Mouse (Mus musculus) embryonic facial prominence, embryonic 10.5 days (tissue): Measurements from ENCODE around the gene Selenot. TPM values are rescaled to one million over a fixed set of nuclear protein-coding genes. Genes with fewer than 3 reads are reported as not detected.
"Not testable (repeated sequence)": the region's sequence is repeated elsewhere in the genome, so short reads cannot be mapped to it uniquely, and the experiment has no call there.

Experiments
- DNase-seq: peaks from one replicate; pipeline ENCODE4 v3.0.0-alpha.2; 2017; ENCODE audit warnings: low spot score
- H3K27ac ChIP-seq: fragments of 300-500 bp; sonication (generic); replicated peaks from 2 replicates; pipeline ENCODE4 v1.5.1; 2016; ENCODE audit warnings: mild to moderate bottlenecking
- H3K27me3 ChIP-seq: fragments of 300-500 bp; sonication (generic); replicated peaks from 2 replicates; pipeline ENCODE4 v1.6.1; 2016; ENCODE audit warnings: low read depth, mild to moderate bottlenecking; ENCODE audit not compliant: poor library complexity, severe bottlenecking
- H3K36me3 ChIP-seq: fragments of 300-500 bp; sonication (generic); replicated peaks from 2 replicates; pipeline ENCODE4 v1.6.1; 2016; ENCODE audit warnings: mild to moderate bottlenecking, moderate library complexity
- H3K4me1 ChIP-seq: fragments of 300-500 bp; sonication (generic); 2 replicates; pipeline ENCODE4 v1.6.1; 2016
- H3K4me3 ChIP-seq: fragments of 300-500 bp; sonication (generic); 2 replicates; pipeline ENCODE4 v1.5.1; 2016; ENCODE audit warnings: mild to moderate bottlenecking, moderate library complexity
- H3K9me3 ChIP-seq: fragments of 300-500 bp; sonication (generic); 2 replicates; pipeline ENCODE4 v1.6.1; 2016; ENCODE audit warnings: mild to moderate bottlenecking
- WGBS: fragments of 180-500 bp; shearing (Covaris S2); methylation state at CpG from one replicate; pipeline ENCODE4 v1.1.7; 2016; 5-methylcytosine and 5-hydroxymethylcytosine counted together
- polyA plus RNA-seq: library from polyadenylated mRNA; unstranded; fragments of >200 nt; fragmentation: Nextera tagmentation; extraction: Ambion mirVana; gene quantifications from 2 replicates; pipeline ENCODE4 v1.2.1, GENCODE M21; 2016

Selenot gene
- polyA plus RNA-seq, 1 experiment from 2014 or later = 13.5 TPM

DNA sequence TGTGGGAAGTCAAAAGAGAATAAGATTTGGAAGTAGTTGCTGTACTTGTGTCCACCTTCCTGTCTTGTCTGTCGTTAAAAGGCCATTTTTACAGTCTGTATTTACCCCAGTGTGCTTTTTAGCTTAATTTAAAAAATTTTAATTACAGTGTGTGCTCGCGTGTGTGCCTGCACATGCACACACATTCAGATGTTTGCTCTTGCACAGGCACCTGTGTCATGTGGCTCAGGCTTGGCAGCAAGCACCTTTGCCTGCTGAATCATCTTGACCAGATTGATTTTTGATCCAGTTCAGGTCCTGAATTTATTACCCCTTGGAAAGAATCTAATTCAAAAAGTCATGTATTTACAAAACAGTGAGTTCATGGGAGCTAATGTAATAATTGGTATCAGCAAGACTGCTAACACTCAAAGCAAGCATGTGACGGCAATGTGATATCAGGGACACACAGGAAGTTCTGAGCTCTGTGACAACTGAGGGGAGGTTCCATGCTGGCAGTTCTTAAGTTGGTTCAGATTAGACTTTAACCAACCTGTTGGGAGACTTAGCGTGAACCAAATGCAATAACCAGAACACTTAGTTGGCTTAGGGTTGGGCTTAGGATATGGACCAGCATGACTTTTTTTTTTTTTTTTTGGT is 6.5 kb downstream of the Selenot start:
- Histone ChIP-seq H3K4me1 (peaks cover 2% of the 10 kb centered on the region; the same call in 1 of the 2 replicates), H3K9me3 (no peaks in the 10 kb centered on the region), H3K4me3 (no peak overlapping the region), H3K27me3 (no peaks in the 10 kb centered on the region), H3K27ac (no peak overlapping the region), H3K36me3 (peaks cover 64% of the 10 kb centered on the region)
- no peak for DNase-seq
- 95% methylated on average over 5 of the region's 5 CpGs for WGBS

DNA sequence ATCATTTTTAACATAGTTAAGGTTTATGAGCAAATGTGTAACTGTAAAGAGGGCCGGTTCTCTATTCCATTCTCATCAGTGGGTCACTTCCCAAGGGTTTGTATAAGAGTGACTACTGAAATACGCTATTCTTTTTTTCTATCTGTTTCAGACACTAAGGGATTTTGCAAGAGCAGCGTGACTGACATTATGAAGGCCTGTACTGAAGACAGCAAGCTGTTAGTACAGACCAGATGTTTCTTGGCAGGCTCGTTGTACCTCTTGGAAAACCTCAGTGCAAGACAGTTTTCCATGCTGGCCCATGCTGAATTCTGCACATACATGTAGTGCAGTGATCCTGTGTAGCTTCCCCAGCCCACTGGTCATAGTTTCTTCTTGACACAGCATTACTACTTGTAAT is 14.1 kb downstream of the Selenot start:
- not testable (repeated sequence) for H3K4me1 ChIP-seq, H3K27me3 ChIP-seq, H3K27ac ChIP-seq, H3K9me3 ChIP-seq, H3K4me3 ChIP-seq, DNase-seq
- 94% methylated on average over 4 of the region's 4 CpGs for WGBS
- peaks cover 91% of the 10 kb centered on the region for H3K36me3 ChIP-seq

DNA sequence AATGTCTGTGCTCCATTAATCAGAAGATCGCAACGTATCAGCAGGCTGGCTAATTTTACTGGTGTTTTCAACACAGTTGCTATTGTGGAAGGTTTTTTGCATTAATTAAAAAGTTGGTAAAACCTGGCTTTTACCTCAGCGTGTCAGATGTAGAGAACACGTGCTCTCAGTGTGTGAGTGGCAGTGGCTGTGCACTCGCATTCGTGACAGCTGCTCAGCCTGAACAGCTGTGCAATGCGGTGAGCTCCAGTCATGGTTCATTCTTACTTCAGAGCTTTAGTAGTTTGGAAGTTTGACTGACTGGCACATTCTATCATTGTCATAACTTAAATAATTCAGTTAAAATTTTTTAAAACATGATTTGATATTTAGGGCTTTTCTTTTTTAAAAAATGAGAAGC is 16.2 kb downstream of the Selenot start:
- WGBS = 94% methylated on average over 7 of the region's 7 CpGs
- H3K9me3 ChIP-seq, H3K4me3 ChIP-seq, H3K27me3 ChIP-seq, H3K27ac ChIP-seq, DNase-seq, H3K4me1 ChIP-seq: not testable (repeated sequence)
- peaks cover 84% of the 10 kb centered on the region for H3K36me3 ChIP-seq

DNA sequence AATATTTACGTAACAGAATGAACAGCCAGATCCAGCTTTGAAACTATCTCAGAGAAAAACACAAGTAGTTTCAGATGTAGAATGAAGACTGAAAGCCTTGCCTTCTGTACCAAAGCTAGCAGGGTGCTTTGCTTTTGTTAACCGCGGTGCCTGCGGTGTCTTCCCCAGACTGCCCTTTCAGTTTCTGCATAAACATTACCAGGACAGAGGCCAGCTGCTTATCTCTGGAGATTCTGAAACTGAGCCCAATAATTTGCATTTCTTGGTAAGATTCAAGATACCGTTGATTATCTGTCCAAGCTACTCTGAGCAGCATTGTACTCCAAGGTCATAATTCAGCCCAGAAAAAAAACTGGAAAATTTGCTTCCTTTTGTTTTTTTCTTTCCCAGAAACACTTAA is 17.2 kb downstream of the Selenot start:
- H3K4me1 ChIP-seq = no peaks in the 10 kb centered on the region
- no peak for DNase-seq
- H3K9me3 ChIP-seq = no peaks in the 10 kb centered on the region
- no peaks in the 10 kb centered on the region for H3K27me3 ChIP-seq
- no peak overlapping the region for H3K27ac ChIP-seq
- WGBS = 57% methylated on average over 5 of the region's 5 CpGs
- H3K4me3 ChIP-seq = no peak overlapping the region
- peaks cover 85% of the 10 kb centered on the region for H3K36me3 ChIP-seq

DNA sequence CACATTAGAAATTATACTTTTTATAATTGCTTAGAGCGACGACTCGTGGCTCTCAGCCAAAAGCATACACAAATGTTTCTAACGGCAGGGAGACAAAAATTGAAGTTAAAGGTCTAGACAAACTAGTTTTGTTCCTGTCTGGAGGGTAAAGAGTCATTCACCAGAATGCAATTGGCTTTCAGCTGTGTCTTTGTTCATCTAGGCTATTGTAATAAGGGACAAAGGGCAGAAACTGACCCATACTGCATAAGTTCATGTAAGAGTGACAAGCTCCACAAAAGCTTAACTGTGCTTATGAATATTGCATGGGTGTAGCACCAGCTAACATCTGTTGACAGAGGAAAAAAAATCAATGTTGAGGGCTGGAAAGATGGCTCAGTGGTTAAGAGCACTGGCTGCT is 32.1 kb downstream of the Selenot start:
- 85% methylated on average over 4 of the region's 4 CpGs for WGBS
- H3K27ac ChIP-seq = no peak overlapping the region
- no peaks in the 10 kb centered on the region for H3K36me3 ChIP-seq
- no peak overlapping the region for H3K4me3 ChIP-seq
- no peaks in the 10 kb centered on the region; the same call in 1 of the 2 replicates for H3K9me3 ChIP-seq
- DNase-seq = no peak
- no peaks in the 10 kb centered on the region for H3K4me1 ChIP-seq
- H3K27me3 ChIP-seq = no peaks in the 10 kb centered on the region

DNA sequence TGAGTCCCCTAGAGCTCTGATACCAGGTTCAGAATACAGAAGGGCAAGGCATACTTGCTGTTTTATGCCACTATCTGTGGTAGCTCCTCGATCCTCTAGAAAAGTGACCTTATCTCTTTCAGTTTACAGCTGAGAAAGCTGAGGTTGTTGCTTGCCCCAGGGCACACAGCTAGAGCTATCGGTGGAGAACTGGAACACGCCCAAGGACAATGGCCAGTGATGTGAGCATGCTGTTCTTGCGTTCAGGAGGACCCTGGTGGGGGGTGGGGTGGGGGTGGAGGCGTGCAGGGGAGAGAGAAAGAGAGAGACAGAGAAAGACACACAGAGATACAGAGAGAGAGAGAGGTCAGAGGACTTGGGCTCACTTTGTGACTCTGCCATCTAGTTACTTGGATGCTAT is 33.5 kb downstream of the Selenot start:
- H3K27me3 ChIP-seq = no peaks in the 10 kb centered on the region
- no peak overlapping the region for H3K4me3 ChIP-seq
- H3K9me3 ChIP-seq = no peaks in the 10 kb centered on the region; the same call in 1 of the 2 replicates
- DNase-seq = no peak
- no peaks in the 10 kb centered on the region for H3K36me3 ChIP-seq
- 72% methylated on average over 5 of the region's 5 CpGs for WGBS
- no peaks in the 10 kb centered on the region for H3K4me1 ChIP-seq
- H3K27ac ChIP-seq = no peak overlapping the region

DNA sequence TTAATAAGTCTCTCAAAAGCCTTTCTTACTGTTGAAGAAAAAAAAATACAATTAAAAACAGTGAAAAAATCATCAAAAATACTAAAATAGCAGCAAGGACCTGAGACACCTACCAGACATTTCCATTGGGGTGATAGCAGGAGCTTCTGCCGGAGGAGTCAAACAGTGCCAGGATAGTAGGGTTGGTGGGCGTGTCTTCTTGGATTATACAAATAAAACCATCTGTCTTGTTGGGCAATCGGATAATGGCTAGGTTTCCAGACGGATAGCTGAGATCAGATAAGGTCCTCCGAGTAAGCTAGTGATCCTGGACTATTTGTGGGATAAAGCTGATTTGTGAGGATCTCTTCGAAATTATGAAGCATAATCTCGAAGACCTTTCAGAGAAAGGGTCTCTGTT is 44.6 kb downstream of the Selenot start:
- H3K27ac ChIP-seq = no peak overlapping the region
- 86% methylated on average over 7 of the region's 7 CpGs for WGBS
- H3K4me3 ChIP-seq = no peak overlapping the region
- no peaks in the 10 kb centered on the region for H3K36me3 ChIP-seq
- H3K4me1 ChIP-seq = no peaks in the 10 kb centered on the region
- DNase-seq = no peak
- no peaks in the 10 kb centered on the region for H3K27me3 ChIP-seq
- no peaks in the 10 kb centered on the region for H3K9me3 ChIP-seq

DNA sequence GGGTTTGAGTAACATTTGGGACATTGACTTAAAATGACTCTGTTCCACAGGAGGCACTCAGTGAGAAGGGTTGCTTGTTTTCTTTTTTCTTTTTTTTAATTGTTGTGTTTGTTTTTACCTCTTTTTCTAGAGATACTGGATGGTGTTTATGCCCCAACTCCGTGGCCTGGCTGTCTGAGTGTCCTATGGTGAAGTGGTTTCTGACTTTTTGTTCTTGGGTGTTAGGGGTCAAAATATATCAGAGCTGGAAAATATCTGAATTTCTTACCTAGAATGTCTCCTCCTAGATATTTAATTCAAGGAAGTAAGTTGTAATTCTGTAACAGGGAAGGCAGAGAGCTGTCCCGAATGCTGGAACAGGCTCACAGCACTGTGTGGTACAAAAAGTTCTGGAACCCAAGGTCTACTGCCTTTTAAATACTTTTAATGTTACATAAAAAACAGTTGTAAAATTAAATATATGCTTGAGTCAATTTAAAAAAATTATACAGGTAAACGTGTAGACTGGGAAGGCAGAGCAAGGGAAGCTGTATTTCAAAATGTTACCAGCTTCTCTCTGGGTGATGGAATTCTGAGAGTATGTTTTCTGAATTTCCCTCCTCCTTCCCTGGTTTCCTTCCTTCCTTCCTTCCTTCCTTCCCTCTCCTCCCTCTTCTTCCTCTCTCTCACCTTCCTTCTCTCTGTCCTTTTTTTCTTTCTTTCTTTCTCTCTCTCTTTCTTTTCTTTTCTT is 46.4 kb downstream of the Selenot start:
- DNase-seq = no peak
- 75% methylated on average over 3 of the region's 3 CpGs for WGBS
- Histone ChIP-seq H3K27me3 (no peaks in the 10 kb centered on the region), H3K27ac (no peak overlapping the region), H3K4me1 (no peaks in the 10 kb centered on the region), H3K4me3 (no peak overlapping the region), H3K9me3 (no peaks in the 10 kb centered on the region), H3K36me3 (no peaks in the 10 kb centered on the region)

DNA sequence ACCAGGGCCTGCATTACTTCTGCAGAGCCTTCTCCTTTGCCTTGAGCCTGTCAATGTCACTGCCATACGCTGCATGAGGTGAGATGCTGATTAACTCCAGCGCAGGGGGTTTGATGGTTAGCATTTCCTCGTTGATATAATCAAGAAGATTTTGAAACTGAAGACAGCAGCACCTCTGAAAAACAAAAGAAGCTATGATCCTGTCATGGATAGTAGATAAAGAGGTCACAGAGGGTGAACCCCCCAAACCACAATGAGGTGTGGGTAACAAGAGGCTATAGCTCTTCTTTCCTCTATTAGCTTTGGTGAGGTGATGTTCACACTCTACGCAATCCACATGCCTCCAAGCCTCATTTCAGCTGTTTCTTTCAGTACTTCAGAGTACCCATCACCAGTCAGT is 48.5 kb downstream of the Selenot start:
- Histone ChIP-seq H3K4me1 (no peaks in the 10 kb centered on the region), H3K36me3 (no peaks in the 10 kb centered on the region), H3K9me3 (no peaks in the 10 kb centered on the region), H3K27me3 (no peaks in the 10 kb centered on the region), H3K4me3 (no peak overlapping the region), H3K27ac (no peak overlapping the region)
- 90% methylated on average over 4 of the region's 4 CpGs for WGBS
- no peak for DNase-seq

DNA sequence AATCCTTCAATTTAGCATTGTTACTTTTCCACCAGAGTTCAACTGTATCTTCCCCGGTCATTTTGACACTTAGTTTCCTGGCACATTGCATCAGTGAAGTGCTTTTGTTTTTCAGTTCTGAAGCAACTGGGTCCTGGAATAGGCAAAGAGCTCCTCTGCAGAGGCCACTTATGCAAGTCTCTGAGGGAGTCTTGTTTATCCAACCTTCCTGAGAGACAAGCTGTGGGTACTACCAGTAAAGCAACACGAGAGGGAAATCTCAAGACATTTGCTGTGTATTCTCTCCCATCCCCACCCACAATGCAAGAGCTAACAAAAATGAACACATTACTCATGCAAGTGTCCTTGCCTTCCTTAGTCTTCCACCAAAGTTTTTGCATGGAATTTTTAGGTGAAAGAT is 55.3 kb downstream of the Selenot start:
- no peaks in the 10 kb centered on the region for H3K27me3 ChIP-seq
- H3K4me3 ChIP-seq = no peak overlapping the region
- H3K9me3 ChIP-seq = no peaks in the 10 kb centered on the region
- H3K36me3 ChIP-seq = no peaks in the 10 kb centered on the region
- no peak overlapping the region for H3K27ac ChIP-seq
- no peak for DNase-seq
- H3K4me1 ChIP-seq = peaks cover 7% of the 10 kb centered on the region
- WGBS = 85% methylated on average over 2 of the region's 2 CpGs

DNA sequence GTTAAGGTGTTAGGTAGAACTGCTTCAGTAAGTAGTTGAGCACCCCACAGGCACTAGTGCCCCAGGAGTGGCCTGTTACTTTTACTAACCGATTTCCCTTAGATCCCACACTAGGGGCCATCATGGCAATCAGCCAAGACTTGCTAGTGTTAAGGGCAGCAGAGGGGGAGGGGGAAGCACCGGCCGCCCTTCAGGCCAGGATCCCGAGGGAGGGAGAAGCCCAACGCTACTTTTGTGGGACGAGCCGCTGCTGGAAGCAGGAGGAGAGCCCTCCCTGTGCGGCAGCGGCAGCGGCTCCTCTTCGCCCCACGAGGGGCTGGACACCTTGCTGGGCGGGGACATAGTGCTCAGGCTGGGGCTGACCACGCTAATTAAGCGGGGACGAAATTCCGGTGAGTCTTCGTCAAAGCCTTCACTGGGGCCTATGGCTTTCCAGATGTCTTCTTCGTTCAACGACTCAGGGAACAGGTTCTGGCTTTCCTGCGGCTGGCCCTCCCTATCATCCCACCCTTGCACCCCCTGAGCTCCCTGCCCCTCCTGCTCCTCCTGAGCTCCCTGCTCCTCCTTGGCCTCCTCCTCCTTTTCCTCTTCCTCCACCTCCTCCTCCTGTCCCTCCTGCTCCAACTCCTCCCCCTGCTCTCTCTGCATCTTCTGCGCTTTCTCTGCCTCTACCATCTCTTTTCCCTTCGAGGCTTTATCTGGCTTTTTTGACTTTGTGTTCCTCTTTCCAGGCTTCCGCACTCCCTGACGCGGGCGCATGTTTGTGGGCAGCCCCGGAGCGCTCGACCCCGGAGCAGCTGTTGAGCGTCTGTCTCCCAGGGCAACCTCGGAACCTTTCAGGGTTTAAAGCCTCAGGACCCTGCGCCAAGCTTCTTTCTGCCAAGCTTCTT is 60.2 kb downstream of the Selenot start, which contains the start of gene Erich6:
Gene Erich6, minus strand, starts transcription at position 802 of the 890 bp plus-strand sequence.
- Histone ChIP-seq H3K4me3 (peak within 1 kb of the TSS; percentile 61), H3K27ac (peak within 1 kb of the TSS; percentile 63), H3K27me3 (no peaks in the 10 kb centered on the region), H3K9me3 (no peaks in the 10 kb centered on the region), H3K36me3 (no peaks in the 10 kb centered on the region), H3K4me1 (peaks cover 13% of the 10 kb centered on the region)
- under 1% methylated on average over 34 of the region's 34 CpGs for WGBS
- peak; percentile 68 for DNase-seq
